Mouse (Mus musculus) heart, postnatal 14 days (tissue): ENCODE measurements around the gene Syne1. TPM values are rescaled to one million over a fixed set of nuclear protein-coding genes. Genes with fewer than 3 reads are reported as not detected.
A peak's percentile ranks its signal among the peaks of the same experiment; 100 is the strongest.

Experiments
- DNase-seq, 2 experiments: peaks; one replicate each; pipeline ENCODE4 v3.0.0; 2021 to 2022
- intact Hi-C: fragments of 180-260 bp; cut with DNase I; formaldehyde crosslinking; loops from one replicate; pipeline ENCODE4 v1.15.1; 2025
- total RNA-seq, 2 experiments: library from RNA; stranded (reverse); gene quantifications; 2 replicates each; pipeline ENCODE4 v1.2.3; 2021

Syne1 gene
- total RNA-seq, 2 experiments from 2014 or later = 64.3 to 67.6 TPM

- intact Hi-C loops = no loop called here
- DNase-seq = no peak
Measured at GRCm38 (mm10) chr10:5234721-5235501, 316.4 kb downstream of the Syne1 start.

- intact Hi-C loops = no loop called here
- no peak for DNase-seq
Measured at GRCm38 (mm10) chr10:5229129-5229528, 322.2 kb downstream of the Syne1 start.

- DNase-seq = peak; percentile 58 to 70
- intact Hi-C loops = no loop called here
Measured at GRCm38 (mm10) chr10:5227395-5228076, 323.7 kb downstream of the Syne1 start.

GRCm38 (mm10) chr10:5215943-5216342 is 335.3 kb downstream of the Syne1 start:
- intact Hi-C loops = no loop called here
- DNase-seq = no peak

DNA sequence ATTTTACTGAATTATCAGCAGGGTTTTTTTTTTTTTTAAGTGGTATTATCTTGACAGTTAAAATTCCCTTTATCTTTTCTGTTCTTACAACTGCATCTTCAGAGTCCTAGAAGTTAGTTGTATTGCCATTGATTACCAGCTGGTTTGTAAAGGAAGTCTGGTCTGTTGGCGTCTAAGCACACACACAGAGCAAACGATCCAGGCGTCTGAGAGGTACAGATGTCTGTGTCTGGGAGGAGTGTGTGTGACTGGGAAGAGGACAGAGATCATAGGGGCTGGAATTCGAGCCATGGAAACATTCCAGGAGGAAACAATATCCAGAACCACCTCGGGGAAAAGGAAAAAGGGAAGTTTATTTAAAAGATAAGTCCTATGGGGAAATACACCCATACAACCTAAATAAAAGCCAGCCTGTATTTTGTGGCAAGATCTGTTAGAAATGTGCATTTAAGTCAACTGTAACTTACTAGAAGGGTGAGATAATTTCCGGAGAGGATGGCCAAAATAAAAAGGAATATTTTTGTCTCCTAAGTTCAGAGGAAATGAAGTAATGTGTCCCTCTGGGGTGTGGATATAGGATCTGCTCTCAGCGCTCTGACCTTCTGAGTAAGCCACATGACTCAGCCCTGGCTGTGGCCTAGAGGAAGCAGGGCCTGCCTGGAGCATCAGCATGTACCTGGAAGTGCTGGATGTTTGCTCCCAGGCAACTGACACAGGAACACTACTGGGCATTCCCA is 343.2 kb downstream of the Syne1 start:
- intact Hi-C loops = no loop called here
- peak; percentile 53 to 57 for DNase-seq

DNA sequence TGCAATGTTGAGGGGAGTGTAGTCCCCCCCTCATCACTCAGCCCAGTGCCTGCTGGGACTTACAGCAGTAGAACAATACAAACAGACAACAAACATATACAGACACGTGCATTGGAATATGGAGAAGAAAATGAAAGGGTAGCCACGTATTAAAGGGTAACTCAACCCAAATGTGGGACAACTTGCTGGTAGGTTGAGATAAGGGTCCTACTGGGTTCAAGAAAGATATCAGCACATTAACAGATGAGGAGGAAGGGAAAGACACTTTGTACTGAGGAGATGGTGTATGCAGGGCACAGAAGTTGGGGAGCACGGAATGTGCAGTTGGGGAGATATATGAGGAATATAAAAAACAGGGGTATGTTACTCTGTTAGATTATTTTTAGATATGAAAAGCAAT is 345.3 kb downstream of the Syne1 start:
- DNase-seq = no peak
- intact Hi-C loops = no loop called here

DNA sequence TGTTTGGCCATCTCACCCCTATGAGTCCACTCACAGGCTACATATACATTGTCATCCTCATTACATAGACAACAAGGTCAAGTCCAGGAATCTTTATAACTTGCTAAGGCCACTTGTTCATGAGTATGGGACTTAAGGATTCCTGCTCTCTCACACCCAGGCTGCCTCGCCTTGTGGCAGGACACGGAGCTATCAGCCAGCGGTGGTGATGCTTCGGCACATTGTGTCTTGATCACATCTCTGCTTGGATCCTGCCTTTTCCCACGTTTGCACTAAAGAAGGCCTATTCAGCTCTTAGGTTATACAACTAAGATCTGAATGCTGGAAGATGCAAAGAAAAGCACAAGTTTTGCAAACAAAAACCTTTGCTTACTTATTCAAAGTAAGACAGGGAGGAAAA is 345.7 kb downstream of the Syne1 start:
- DNase-seq = no peak
- intact Hi-C loops = no loop called here

DNA sequence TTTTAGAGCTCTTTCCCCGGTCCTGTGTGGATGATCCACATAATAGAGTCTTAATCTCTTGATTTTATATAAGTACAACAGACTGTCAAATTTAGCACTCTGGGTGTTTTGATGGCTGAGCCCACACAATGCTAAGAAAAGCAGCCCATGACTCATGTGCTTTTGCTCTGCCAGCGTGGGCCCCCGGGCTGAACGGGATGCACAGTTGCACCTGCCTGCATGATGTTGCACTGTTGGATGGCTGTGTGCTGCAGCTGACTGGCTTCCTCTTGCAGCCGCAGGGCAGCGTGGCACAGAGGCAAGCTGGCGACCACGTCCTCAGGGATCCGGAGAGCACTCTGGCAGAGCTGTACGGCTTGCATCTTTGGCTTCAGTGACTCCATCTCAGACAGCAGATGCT is 347.4 kb downstream of the Syne1 start:
- DNase-seq = no peak
- intact Hi-C loops = no loop called here

- no peak for DNase-seq
- intact Hi-C loops = no loop called here
Measured at GRCm38 (mm10) chr10:5197356-5197755, 353.9 kb downstream of the Syne1 start.

DNA sequence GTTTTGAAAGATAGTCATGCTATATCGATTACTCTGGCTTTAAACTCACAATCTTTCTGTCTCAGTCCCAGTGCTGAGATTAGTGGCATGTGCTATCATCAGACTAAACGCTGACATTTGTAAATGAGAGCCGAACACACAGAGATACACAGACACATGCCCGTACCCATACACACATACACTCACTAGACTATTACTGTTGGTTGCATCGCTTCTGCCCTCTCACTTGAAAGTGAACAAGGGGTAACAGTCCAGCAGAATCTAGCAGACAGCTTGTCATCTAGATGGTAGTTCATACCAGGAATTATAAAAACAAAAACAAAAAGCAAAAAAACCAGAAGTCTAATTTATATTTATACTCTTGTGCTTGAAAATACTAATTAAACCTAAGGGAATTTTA is 355.0 kb downstream of the Syne1 start:
- no peak for DNase-seq
- intact Hi-C loops = no loop called here

- intact Hi-C loops = no loop called here
- DNase-seq = no peak
Measured at GRCm38 (mm10) chr10:5195288-5195687, 356.0 kb downstream of the Syne1 start.

GRCm38 (mm10) chr10:5194671-5195234 is 356.5 kb downstream of the Syne1 start:
- DNase-seq = peak; percentile 74 to 75
- intact Hi-C loops = no loop called here

GRCm38 (mm10) chr10:5194081-5194670 is 357.1 kb downstream of the Syne1 start:
- intact Hi-C loops = no loop called here
- no peak for DNase-seq

DNA sequence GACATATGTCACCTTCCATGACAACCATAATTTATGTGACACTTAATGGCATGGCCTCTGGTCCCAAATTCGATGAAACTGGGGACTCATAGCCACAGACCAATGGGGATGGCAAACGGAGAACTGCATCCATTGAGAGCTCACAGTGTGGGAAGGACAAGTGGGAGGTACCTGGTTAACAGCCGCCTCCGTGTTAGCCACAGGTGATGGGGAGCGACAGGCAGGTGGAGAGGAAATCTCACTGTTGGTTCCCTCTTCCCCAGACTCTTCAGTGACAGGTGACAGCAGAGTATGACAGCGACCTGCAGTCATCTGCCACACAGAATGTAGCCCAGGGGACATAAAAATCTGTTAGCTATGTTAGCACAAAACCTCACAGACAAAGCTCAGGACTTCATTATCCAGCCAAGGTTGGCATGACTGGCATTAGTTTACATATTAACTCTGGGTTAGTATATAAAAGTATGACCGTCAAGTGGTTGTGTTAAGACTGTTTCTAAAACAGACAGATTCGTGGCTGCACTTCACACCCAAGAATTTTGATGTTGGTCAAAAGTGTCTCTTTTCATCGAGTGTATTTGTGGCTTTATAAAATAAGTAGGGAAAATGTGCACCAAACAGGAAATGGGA is 358.3 kb downstream of the Syne1 start:
- no peak for DNase-seq
- intact Hi-C loops = no loop called here

- DNase-seq = no peak
- intact Hi-C loops = no loop called here
Measured at GRCm38 (mm10) chr10:5190756-5191155, 360.5 kb downstream of the Syne1 start.

DNA sequence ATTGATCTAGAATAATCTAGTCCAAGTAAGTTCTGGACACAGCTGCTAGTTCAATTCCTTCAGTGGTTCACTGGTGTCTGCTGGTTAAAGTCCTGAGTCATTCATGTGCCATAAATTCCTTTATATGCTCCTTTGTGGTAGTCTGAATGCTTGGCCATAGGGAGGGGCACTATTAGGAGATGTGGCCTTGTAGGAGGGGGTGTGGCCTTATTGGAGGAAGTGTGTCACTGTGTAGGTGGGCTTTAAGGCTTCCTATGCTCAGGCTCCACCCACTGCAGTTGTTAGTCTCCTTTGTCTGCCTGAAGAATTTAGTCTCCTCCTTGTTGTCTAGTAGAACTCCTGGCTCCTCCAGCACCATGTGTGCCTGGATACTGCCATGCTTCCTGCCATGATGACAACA is 362.4 kb downstream of the Syne1 start:
- DNase-seq = no peak
- intact Hi-C loops = no loop called here

GRCm38 (mm10) chr10:5185156-5186083 is 365.9 kb downstream of the Syne1 start:
- intact Hi-C loops = no loop called here
- peak in 1 of 2 experiments; percentile 14 for DNase-seq

GRCm38 (mm10) chr10:5181771-5182176 is 369.5 kb downstream of the Syne1 start:
- DNase-seq = no peak
- intact Hi-C loops = no loop called here

GRCm38 (mm10) chr10:5179891-5180290 is 371.4 kb downstream of the Syne1 start:
- no peak for DNase-seq
- intact Hi-C loops = no loop called here
